Mouse (Mus musculus) mature B cell (primary cell): ENCODE measurements around the gene Fth1.
"Not testable (repeated sequence)": the region's sequence is repeated elsewhere in the genome, so short reads cannot be mapped to it uniquely, and the experiment has no call there.

Source experiments
- in situ Hi-C: fragments of 300-500 bp; cut with MboI; formaldehyde crosslinking; loops from 2 replicates; pipeline ENCODE4 v1.14.3; 2019

Gene Fth1

DNA sequence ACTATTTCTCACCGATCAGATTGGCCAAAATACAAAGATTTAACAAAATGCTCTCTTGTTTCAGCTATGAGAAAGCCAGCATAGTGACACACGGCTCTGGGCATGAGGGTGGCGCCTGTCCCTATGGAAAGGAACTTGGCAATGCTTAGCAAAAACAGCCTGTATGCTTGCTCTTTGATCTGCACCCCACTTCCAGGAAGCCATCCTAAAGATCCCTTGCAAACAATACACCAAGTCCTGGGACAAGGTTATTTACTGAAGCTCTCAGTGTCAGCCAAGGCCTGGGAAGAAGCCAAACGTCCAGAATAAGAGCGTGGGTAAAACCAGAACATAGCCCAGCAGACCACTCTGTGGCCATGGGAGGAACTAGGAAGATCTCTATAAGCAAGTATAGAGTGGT lies 19.6 kb upstream of the Fth1 start:
- in situ Hi-C loops = no loop called here

GRCm38 (mm10) chr19:9964205-9964916 lies 16.0 kb upstream of the Fth1 start:
- in situ Hi-C loops = no loop called here

- in situ Hi-C loops = no loop called here
These were observed 14.1 kb upstream of the Fth1 start for GRCm38 (mm10) chr19:9966096-9966867.

DNA sequence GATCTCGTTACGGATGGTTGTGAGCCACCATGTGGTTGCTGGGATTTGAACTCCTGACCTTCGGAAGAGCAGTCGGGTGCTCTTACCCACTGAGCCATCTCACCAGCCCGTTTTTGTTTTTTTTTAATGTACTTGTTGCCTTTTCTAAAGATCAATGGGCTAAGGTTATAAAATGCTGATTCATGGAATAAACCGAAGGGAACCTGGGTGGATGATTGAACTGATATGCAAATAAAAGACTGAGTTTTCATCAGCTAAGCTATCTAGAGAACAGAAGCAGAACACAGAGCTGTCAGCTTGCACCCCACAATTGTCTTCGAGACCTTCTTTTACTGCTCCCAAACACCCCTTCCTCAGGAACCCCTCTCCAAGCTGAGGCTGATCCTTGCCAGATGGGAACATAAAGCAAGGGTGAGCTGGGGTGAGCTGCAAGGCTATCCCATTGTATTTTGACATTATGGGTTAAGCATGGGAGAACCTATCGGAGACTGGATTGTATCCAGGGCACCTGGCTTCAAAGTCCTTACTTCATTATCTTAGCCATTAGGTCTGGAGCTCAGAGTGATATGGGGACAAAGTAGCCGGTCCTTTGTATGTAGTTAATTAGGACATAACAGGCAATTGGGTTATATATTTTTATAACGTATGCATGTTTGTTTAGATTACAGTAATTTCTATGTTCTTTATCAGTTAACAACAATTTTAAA lies 12.2 kb upstream of the Fth1 start:
- in situ Hi-C loops = no loop called here

- in situ Hi-C loops = not testable (repeated sequence)
These were observed 5.5 kb upstream of the Fth1 start for GRCm38 (mm10) chr19:9974853-9975252.

DNA sequence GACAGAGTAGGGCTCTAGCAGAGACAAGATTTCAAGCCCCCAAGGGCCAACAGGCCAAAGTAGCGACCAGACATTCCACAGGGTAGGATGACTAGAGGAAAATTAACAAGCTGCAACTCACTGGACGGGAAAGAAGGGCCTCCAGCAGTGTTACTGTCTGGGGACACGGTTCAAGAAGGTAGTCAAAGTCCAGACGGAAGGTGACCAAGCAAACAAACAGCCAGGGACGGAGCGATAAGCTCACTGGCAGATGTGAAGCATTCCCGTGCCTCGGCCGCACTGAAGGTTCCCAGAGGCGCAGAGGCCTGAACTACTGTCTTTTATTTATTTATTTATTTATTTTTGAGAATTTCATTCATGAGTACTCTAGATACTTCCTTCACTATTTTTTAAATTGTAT lies 3.3 kb upstream of the Fth1 start:
- in situ Hi-C loops = no loop called here

- in situ Hi-C loops = no loop called here
These were observed 1.9 kb upstream of the Fth1 start for GRCm38 (mm10) chr19:9978431-9978951.

- in situ Hi-C loops = no loop called here
These were observed 1.2 kb upstream of the Fth1 start for GRCm38 (mm10) chr19:9979156-9979555.

GRCm38 (mm10) chr19:9981621-9982020 lies 1.2 kb downstream of the Fth1 start:
- in situ Hi-C loops = no loop called here

- in situ Hi-C loops = no loop called here
These were observed 1.9 kb downstream of the Fth1 start for GRCm38 (mm10) chr19:9982151-9982851.

GRCm38 (mm10) chr19:9982852-9983542 lies 2.6 kb downstream of the Fth1 start:
- in situ Hi-C loops = no loop called here

GRCm38 (mm10) chr19:9984111-9985055 lies 4.0 kb downstream of the Fth1 start:
- in situ Hi-C loops = no loop called here

DNA sequence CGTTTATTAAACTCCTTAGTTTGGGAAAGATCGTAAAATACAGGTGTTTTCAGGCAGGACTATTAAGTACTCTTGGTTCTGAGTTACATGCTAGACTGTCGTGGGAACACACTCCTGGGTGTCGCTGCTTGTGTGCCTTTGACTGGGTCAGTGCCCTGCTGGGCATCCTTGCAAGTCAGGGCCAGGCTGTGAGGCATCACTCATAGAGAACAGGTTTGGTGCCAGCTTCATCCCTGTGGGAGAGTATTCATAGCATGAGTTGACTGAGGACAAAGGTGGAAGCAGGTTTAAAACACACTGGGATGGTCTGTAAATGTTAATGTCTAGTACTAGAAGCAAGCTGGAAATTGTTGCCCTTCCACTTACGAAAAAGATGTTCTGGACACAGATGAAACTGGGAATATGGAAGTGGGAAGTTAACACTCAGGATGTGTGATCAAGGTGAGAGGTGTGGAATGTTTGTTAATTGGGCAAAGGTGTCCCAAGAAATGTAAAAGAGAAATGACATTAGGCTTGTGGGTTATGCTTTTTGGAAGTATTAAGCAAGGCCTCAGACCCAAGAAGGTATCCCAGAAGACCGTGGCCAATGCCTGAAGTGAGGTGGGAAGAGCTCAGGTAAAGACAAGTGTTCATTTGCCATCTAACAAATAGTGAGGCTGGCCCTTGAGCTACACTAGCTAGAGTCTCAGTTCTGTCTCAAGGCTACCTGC lies 4.9 kb downstream of the Fth1 start:
- in situ Hi-C loops = no loop called here

DNA sequence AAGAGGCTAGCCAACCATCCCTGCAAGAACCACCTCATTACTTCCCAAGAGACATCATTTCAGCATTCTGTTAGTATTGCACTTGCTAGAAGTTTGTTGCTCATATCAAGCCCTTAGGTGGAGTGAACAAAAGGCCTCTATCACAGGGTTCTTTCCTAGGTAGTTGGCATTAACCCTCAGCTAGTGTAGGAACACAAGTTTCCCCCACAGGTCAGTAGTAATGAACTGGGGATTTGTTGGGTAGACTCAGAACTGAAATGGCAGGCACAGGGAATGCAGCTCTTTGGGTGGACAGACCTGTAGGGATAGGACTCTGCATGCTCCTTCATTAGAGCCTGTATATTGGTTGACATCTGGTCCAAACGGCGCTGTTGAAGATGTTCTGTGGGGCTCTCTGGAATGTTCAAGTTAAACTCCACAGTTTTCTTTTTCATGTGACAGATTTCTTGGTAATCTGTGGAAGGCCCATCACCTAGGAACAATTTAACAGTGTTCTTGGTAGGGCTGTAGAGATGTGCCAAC lies 5.6 kb downstream of the Fth1 start:
- in situ Hi-C loops = no loop called here

GRCm38 (mm10) chr19:9987192-9987591 lies 6.8 kb downstream of the Fth1 start:
- in situ Hi-C loops = no loop called here

- in situ Hi-C loops = no loop called here
These were observed 7.2 kb downstream of the Fth1 start for GRCm38 (mm10) chr19:9987593-9987992.

GRCm38 (mm10) chr19:9989171-9989883 lies 8.9 kb downstream of the Fth1 start:
- in situ Hi-C loops = no loop called here

GRCm38 (mm10) chr19:9989884-9990256 lies 9.5 kb downstream of the Fth1 start:
- in situ Hi-C loops = loop anchor here (5.0 kb wide), 2 partner anchors 42 to 73 kb away; no protein-coding TSS in a partner anchor
